Mouse (Mus musculus): ENCODE data around the gene Sestd1.
A peak's percentile ranks its signal among the peaks of the same experiment; 100 is the strongest.

Gene Sestd1

DNA sequence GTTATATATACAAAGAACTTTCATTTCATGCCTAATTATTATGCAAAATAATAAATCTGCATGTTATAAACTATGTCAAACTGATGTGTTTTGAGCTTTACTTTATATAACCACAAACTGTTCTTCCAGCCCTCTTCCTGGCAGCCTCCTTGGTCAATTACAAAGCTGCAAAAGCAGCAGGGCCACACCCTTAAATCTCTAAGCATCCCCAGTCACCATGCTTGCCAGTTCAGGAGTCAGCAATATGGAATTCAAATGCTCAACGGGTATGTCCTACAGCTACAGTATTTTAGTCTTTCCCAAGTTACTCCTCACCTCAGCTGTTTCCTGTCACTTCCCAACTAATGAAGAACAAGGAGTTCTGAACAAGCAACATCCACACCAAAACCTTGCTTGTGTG lies 10.3 kb downstream of the Sestd1 start:
- DNase-seq: no peak

GRCm38 (mm10) chr2:77268612-77269239 lies 11.7 kb downstream of the Sestd1 start:
- DNase-seq: peak; percentile 32

DNA sequence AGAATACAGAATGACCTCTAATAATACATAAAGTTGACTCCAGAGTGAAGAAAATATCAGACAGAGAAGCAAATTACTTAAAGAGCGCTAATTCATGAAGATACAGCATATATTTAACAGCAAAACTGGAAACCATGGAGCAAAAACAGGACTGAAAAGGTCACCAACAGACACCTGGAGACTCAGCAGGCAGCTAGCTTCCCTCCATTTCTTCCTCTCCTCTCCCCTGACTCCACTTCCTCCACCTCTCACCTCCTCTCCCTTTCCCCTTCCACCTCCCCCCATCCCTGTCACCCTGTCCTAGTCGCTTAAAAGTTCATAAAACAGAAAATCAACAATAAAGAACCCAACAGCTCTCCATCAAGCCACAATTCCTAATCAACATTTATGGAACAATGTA lies 13.5 kb downstream of the Sestd1 start:
- peak; percentile 55 for DNase-seq

DNA sequence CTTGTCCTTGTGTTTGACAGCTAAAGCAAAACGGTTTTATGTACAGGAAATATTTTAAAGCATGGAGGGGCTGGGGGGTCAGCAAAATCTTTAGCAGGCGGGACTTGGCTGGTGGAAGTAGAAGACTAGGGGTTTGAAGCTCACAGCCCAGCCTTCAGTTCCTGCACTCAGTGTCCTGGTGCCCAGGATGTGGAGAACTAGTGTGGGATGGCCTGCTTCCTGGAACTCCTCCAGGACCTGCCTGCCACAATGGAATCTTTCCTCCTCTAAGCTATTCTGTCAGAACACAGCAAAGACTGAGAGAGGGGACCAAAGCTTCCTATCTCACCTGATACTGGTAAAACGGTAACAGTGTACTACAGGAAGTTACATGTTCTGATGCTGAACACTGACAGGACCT lies 14.4 kb downstream of the Sestd1 start:
- DNase-seq: peak; percentile 69

GRCm38 (mm10) chr2:77265301-77265700 lies 15.1 kb downstream of the Sestd1 start:
- DNase-seq: peak; percentile 39

DNA sequence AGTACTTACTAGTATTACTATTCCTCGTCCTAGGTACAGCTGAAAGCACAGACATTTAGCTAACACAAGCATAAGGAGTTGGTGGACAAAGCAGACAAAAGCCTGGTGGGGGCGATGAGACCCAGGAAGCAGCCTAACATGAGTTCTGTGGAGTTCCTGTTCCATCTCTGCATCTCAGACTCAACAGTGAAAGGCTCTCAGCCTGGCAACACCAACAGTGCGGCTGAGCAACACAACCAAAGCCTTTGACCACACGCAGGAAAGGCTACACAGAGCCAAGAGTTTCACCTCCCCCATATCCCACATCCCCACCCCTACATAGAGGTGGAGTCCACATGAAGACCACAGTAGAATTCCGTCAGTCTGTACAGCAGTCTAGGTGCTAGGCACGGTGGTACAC lies 15.8 kb downstream of the Sestd1 start:
- DNase-seq: peak; percentile 57

DNA sequence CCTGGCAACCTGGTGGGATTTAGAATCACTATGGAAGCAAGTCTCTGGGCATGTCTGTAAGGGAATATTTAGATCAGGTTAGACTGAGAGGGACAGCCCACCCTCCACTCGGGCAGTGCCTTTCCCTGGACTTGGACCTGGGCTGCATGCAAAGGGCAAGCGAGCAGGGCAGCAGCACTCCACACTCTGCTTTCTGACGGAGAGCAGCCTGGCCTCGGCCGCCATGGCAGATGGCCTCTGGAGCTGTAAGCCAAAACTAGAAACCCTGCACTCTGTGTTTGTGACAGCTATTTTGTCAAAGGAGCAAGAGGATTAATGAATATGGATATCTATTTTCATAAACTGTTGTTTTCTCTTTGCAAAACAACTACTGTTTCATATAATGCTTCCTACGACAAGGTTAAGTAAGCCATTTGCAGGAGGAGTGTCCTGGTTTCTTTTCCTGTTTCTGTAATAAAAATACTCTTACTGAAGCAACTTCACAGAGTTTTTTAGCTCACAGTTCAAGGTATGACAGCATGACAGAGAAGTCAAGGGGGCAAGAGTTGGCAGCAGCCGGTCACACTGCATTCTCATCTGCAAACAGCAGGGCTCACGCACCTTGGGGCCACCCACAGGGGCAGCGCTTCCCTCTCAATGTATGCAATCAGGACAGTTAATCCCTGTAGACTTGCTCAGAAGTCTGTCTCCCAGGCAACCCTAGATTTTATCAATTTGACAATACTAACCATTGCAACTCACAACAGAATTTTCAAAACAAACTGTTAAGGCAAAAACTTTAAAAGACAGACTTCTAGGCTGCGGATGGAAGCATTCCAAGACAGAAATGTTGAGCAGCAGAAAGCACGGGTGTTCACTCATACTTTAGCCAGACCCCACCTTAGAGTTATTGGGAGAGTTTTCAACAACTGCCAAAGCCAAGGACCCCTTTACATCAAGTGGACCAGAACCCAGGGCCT lies 16.6 kb downstream of the Sestd1 start:
- peak; percentile 83 for DNase-seq

GRCm38 (mm10) chr2:77260134-77260533 lies 20.3 kb downstream of the Sestd1 start:
- peak; percentile 50 for DNase-seq

- DNase-seq: no peak
Measured at GRCm38 (mm10) chr2:77253227-77253626, 27.2 kb downstream of the Sestd1 start.

DNA sequence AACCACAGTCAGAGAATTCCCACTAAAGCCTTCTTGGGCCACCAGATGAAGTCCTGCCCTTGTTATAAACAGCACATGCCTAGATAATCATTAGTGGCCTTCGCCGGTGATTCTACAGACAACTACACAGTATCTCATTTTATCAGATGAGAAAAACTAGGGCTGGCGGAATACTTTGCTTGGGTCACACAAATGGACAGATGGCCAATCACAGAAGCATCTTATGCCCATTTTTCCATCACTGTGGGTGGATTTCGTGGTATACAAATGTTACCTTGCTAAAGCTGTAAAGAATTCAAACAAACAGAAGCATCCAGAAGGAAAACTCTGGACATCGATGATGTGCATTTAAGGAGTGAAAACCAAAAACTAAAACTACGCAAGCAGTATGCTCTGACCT lies 28.7 kb downstream of the Sestd1 start:
- peak; percentile 58 for DNase-seq

- DNase-seq: peak; percentile 82
Measured at GRCm38 (mm10) chr2:77249771-77250681, 30.4 kb downstream of the Sestd1 start.

GRCm38 (mm10) chr2:77248416-77248815 lies 32.0 kb downstream of the Sestd1 start:
- no peak for DNase-seq

DNA sequence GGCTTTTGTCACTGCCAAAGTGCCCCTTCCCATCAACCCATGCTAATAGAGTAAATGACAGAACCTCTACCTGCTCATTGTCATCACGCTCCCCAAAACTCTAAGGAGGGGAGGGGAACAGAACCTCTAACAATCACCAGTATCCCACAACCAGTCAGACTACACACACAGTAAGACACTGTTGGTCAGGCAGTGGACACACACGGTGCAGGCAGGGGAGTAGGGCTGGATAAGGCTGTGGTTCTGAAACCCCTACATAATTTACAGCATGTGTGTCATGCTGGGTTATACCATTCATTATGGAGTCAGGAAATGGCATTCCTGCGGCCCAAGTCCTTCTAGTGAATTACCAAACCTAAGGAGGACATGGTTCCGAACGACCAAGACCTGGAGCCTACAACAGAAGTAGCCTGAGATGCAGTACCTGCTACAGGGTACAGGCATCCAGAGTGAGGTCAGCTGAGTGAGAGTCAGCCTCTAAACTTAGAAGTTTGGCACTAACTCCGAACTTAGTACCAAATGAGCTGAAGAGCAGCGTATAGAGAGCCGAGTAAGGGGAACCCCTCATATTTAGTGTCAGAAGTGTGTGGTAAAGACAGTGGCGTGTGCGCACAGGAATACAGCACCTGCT lies 33.1 kb downstream of the Sestd1 start:
- DNase-seq: no peak

DNA sequence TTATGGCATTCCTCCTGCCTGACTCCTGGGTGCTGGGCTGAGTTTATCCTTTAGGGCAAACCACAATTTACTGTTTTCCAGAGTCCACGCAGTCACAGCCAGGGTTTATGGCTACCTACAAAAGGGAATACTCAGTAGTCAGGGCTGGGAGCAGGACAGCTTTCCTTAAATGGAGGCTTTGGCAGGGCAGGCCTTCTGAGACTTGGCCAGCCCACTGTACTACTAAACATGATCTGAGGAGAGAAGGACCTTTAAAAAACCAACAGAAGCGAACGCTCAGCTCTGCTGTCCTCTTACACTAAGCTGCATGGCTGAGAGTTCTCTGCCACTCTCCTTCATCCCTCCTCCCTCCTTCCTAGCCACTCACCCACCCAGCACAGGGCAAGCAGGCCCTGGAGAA lies 34.6 kb downstream of the Sestd1 start:
- no peak for DNase-seq

DNA sequence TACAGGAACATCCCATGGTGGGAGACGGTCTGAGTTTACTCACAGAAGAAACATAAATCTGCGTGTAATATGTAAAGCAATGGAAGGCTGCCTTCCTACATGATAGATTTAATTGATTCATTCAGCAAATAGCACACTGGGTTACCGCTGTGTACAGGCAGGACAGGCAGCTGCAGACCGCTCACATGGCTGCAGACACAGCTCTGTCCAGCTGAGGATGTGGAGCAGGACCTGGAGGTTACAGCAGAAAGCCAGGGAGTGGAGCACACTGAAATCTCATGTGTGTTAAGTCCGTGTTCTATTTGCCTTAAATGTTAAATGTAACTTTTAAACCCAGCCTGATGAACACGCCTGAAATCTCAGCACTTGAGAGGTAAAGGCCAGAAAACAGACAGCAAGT lies 38.1 kb downstream of the Sestd1 start:
- DNase-seq: no peak

GRCm38 (mm10) chr2:77238607-77239006 lies 41.8 kb downstream of the Sestd1 start:
- DNase-seq: no peak

DNA sequence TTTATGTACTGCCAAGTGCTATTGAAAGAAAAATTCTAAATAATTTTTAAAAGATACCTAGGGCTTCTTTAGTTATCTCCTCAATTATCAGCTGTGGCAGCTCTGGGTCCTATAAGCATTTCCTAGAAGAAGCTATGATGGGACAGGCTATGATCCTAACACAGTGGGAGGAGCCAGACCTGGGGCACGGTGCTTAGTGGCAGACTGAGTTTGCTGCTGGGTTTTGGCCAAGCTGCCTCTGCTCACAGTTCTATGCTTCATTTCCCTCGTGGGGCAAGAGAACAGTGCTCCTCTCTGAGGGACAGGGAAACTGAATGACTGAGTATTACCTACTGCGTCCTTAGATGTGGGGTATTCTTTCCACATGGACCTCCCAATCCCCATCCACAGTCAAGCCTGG lies 42.3 kb downstream of the Sestd1 start:
- no peak for DNase-seq

GRCm38 (mm10) chr2:77236860-77237259 lies 43.5 kb downstream of the Sestd1 start:
- no peak for DNase-seq

- DNase-seq: no peak
Measured at GRCm38 (mm10) chr2:77235896-77236295, 44.5 kb downstream of the Sestd1 start.

GRCm38 (mm10) chr2:77232604-77233003 lies 47.8 kb downstream of the Sestd1 start:
- DNase-seq: no peak

GRCm38 (mm10) chr2:77220960-77221359 lies 59.4 kb downstream of the Sestd1 start:
- DNase-seq: peak; percentile 21

- no peak for DNase-seq
Measured at GRCm38 (mm10) chr2:77212885-77213284, 67.5 kb downstream of the Sestd1 start.

GRCm38 (mm10) chr2:77206951-77207350 lies 73.4 kb downstream of the Sestd1 start:
- no peak for DNase-seq
